Mouse (Mus musculus): ENCODE results near the gene Arhgap10.

DNA sequence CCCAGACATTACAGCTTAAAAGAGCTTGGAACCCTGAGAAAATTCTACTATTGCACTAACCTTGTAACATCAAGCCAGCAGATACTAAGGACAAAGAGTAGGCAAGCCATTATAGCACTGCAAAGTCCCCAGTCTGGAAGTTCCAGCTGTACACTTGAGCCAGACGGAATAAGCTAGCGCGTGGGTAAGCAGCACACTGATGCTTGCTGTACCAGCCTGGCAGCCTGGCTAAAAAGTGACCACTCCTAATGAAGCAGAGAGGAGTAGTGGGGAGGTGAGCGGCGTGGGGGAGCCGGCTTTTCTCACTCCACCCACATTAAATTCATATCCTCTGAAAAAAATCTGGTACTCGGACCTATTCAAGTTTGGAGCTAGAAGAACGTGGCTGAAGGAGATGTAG, 5.2 kb upstream of the Arhgap10 start:
- TF ChIP-seq POLR2A (IDR thresholded peaks at IDR 0.05; ENCODE audit: control insufficient read depth, low read depth, low read length) (no peak), CTCF (IDR thresholded peaks at IDR 0.05; ENCODE audit: control insufficient read depth, insufficient read depth, insufficient replicate concordance, low read depth, low read length) (no peak)
